Mouse (Mus musculus) CH12.LX (cell line): ENCODE data around the gene Engase.

ENCODE experiments used
- BHLHE40 ChIP-seq: IDR thresholded peaks from 2 replicates; pipeline ENCODE4 v1.6.1; 2011; ENCODE audit warnings: mild to moderate bottlenecking, low read depth, low read length, improper control_type of control experiment
- CTCF ChIP-seq, 2 experiments: IDR thresholded peaks in 1 of 2; conservative IDR thresholded peaks in 1 of 2; 2 replicates each; pipeline ENCODE4 v1.5.1; 2011 to 2012; ENCODE audit warnings: low read depth in 2 of 2, low read length in 2 of 2, improper control_type of control experiment in 1 of 2, inconsistent platforms in 1 of 2, mild to moderate bottlenecking in 1 of 2, moderate library complexity in 1 of 2
- E2F4 ChIP-seq: IDR thresholded peaks from 2 replicates; pipeline ENCODE4 v1.6.1; 2011; ENCODE audit warnings: low read depth, low read length, improper control_type of control experiment; ENCODE audit not compliant: insufficient replicate concordance
- ETS1 ChIP-seq: conservative IDR thresholded peaks from 2 replicates; pipeline ENCODE4 v1.6.1; 2012; ENCODE audit warnings: low read depth, mild to moderate bottlenecking, inconsistent platforms, low read length, improper control_type of control experiment, moderate library complexity
- GABPA ChIP-seq: IDR thresholded peaks from 2 replicates; pipeline ENCODE4 v1.6.1; 2012; ENCODE audit warnings: low read depth, low read length, improper control_type of control experiment, inconsistent platforms; ENCODE audit not compliant: insufficient replicate concordance
- MAFK ChIP-seq: IDR thresholded peaks from 2 replicates; pipeline ENCODE4 v1.6.1; 2011; ENCODE audit warnings: low read length, improper control_type of control experiment; ENCODE audit not compliant: insufficient replicate concordance
- MAX ChIP-seq: IDR thresholded peaks from 2 replicates; pipeline ENCODE4 v1.6.1; 2011; ENCODE audit warnings: low read length, improper control_type of control experiment
- MYC ChIP-seq: IDR thresholded peaks from 2 replicates; pipeline ENCODE4 v1.6.1; 2011; ENCODE audit warnings: low read depth, mild to moderate bottlenecking, improper control_type of control experiment, low read length
- PAX5 ChIP-seq: IDR thresholded peaks from 2 replicates; pipeline ENCODE4 v1.6.1; 2012; ENCODE audit warnings: low read length, inconsistent platforms, mixed read lengths
- POLR2A ChIP-seq: IDR thresholded peaks from 2 replicates; pipeline ENCODE4 v1.6.1; 2011; ENCODE audit warnings: low read depth, mild to moderate bottlenecking, improper control_type of control experiment, low read length
- USF1 ChIP-seq: IDR thresholded peaks from 2 replicates; pipeline ENCODE4 v1.6.1; 2014; ENCODE audit warnings: low read depth, mild to moderate bottlenecking, inconsistent platforms, low read length, improper control_type of control experiment
- ZKSCAN1 ChIP-seq: IDR thresholded peaks from 2 replicates; pipeline ENCODE4 v1.6.1; 2012; ENCODE audit warnings: low read depth, inconsistent platforms, low read length, improper control_type of control experiment, borderline replicate concordance
- ZNF384 ChIP-seq: IDR thresholded peaks from 2 replicates; pipeline ENCODE4 v1.6.1; 2012; ENCODE audit warnings: low read depth, low read length, improper control_type of control experiment, inconsistent platforms

DNA sequence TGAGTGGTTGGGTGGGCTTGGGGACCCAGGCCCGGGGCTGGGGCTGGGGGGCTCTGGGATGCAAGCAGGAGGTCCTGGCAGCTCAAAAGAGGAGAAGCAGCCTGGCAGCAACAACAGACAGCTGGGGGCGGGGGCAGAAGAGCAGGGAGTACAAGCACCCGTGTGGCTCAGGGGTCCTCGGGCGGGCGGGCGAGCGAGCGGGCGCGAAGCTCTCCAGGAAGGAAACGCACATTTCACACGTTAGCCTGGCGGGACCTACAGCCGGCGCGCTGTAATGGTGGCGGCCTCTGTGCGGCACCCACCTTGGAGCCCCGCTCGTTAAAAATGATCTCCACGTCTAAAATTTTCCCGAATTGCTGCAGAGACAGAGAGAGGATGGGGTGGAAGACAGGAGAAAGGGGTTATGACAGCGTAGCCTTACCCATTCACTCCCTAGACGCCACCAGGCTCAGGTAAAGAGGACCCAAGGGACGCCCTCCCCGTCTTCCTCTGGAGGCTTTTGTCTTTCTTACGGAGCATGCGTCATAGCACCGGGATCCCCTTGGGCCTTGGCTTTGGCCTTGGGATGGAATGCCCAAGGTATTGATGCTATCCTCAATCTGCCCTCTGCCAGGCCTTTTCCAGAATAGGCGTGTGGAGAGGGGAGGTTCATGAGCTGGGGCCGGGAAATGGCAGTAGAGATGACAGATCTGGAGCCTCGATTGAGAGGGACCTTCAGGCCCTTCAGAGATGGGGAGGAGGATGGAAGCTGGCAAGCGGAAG, 27.0 kb downstream of the Engase start:
- TF ChIP-seq POLR2A, result no peak
- no peak for TF ChIP-seq CTCF (conservative IDR thresholded peaks at IDR 0.05 in 1 of 2, IDR thresholded peaks at IDR 0.05 in 1 of 2; ENCODE audit: low read depth in 2 of 2, low read length in 2 of 2)
- TF ChIP-seq GABPA, result no peak
- no peak for TF ChIP-seq BHLHE40
- no peak for TF ChIP-seq ETS1
- TF ChIP-seq USF1, result no peak
- TF ChIP-seq ZNF384, result no peak
- TF ChIP-seq MAFK, result no peak
- TF ChIP-seq E2F4, result no peak
- TF ChIP-seq MAX, result no peak
- no peak for TF ChIP-seq MYC
- TF ChIP-seq ZKSCAN1, result no peak
- no peak for TF ChIP-seq PAX5
